Mouse (Mus musculus) embryo, embryonic 10.5 days (tissue): ENCODE measurements around the gene Mapk8.
"Not testable (repeated sequence)": the region's sequence is repeated elsewhere in the genome, so short reads cannot be mapped to it uniquely, and the experiment has no call there.

Experiments
- DNase-seq: peaks from one replicate; pipeline ENCODE4 v3.0.0-alpha.2; 2015; ENCODE audit warnings: low spot score

Mapk8 gene

GRCm38 (mm10) chr14:33447027-33447569, at the start of gene Mapk8:
Gene Mapk8, minus strand, starts transcription at chr14:33447158.
- peak; percentile 96 for DNase-seq

- no peak for DNase-seq
Observed at GRCm38 (mm10) chr14:33495226-33495625, 48.3 kb upstream of the Mapk8 start.

GRCm38 (mm10) chr14:33487805-33488550, 41.0 kb upstream of the Mapk8 start:
- DNase-seq, result no peak

- DNase-seq, result peak; percentile 34
Observed at GRCm38 (mm10) chr14:33481991-33482390, 35.0 kb upstream of the Mapk8 start.

- DNase-seq, result no peak
Observed at GRCm38 (mm10) chr14:33476094-33476760, 29.3 kb upstream of the Mapk8 start.

GRCm38 (mm10) chr14:33474461-33474860, 27.5 kb upstream of the Mapk8 start:
- DNase-seq, result no peak

GRCm38 (mm10) chr14:33471331-33471730, 24.4 kb upstream of the Mapk8 start, which contains the start of gene Frmpd2:
Gene Frmpd2, plus strand, starts transcription at chr14:33471696.
- no peak for DNase-seq

GRCm38 (mm10) chr14:33467766-33468165, 20.8 kb upstream of the Mapk8 start:
- peak; percentile 69 for DNase-seq

GRCm38 (mm10) chr14:33463658-33464057, 16.7 kb upstream of the Mapk8 start:
- no peak for DNase-seq

GRCm38 (mm10) chr14:33450331-33450730, 3.4 kb upstream of the Mapk8 start:
- no peak for DNase-seq

- DNase-seq, result no peak
Observed at GRCm38 (mm10) chr14:33449296-33449840, 2.4 kb upstream of the Mapk8 start.

GRCm38 (mm10) chr14:33448276-33448675, 1.3 kb upstream of the Mapk8 start:
- no peak for DNase-seq

GRCm38 (mm10) chr14:33446561-33447023, 366 bp downstream of the Mapk8 start:
- peak; percentile 67 for DNase-seq

- DNase-seq, result no peak
Observed at GRCm38 (mm10) chr14:33445962-33446361, 996 bp downstream of the Mapk8 start.

GRCm38 (mm10) chr14:33443780-33444179, 3.2 kb downstream of the Mapk8 start:
- no peak for DNase-seq

GRCm38 (mm10) chr14:33432485-33432884, 14.5 kb downstream of the Mapk8 start:
- DNase-seq, result not testable (repeated sequence)

GRCm38 (mm10) chr14:33424124-33424523, 22.8 kb downstream of the Mapk8 start:
- DNase-seq, result no peak

GRCm38 (mm10) chr14:33423003-33423402, 24.0 kb downstream of the Mapk8 start:
- DNase-seq, result no peak

GRCm38 (mm10) chr14:33418311-33418909, 28.5 kb downstream of the Mapk8 start:
- DNase-seq, result no peak

- DNase-seq, result no peak
Observed at GRCm38 (mm10) chr14:33415746-33416145, 31.2 kb downstream of the Mapk8 start.

GRCm38 (mm10) chr14:33402331-33402730, 44.6 kb downstream of the Mapk8 start:
- peak; percentile 11 for DNase-seq

GRCm38 (mm10) chr14:33400019-33400418, 46.9 kb downstream of the Mapk8 start:
- no peak for DNase-seq
